ENCODE assay signal across 21 mouse cellular contexts in the genomic region with DNA sequence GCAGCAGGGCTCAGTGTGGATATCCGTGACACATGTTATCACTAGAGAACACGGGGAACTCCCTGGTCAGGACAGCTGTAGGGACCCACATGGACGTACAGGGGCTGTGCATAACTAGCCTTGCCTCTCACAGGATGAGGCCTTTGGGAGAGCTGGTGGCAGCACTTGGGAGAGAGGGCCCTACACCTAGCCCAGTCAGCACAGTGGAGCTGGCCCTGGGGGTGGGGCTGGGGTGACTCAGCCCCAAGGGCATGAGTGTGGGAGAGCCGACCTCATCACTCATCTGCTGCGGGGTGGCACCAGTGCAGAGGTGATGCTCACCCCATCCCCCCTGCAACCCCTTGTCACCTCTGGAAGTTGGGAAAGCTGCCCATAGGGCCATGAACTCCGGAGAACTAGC. TPM values are rescaled to one million over a fixed set of nuclear protein-coding genes. Genes with fewer than 3 reads are reported as not detected.
DNase-seq lines count a peak whose midpoint lies in the region; ATAC-seq and TF ChIP-seq lines count a peak whose summit lies in the region.
"Had no signal": no experiment of that assay in that cellular context is flagged by ENCODE, and none has a peak within 500 bp of the region (broad histone marks: within the 10 kb centered on the region; RNA-seq: fewer than 3 reads in every experiment).

No protein-coding gene starts in this region.

- H3K4me3 ChIP-seq in embryonic facial prominence, embryonic 15.5 days (replicated peaks): no peak overlapping the region
- no peak overlapping the region for H3K4me3 ChIP-seq in embryonic facial prominence, embryonic 10.5 days
- no peak overlapping the region for H3K4me3 ChIP-seq in liver, embryonic 12.5 days
- H3K4me3 ChIP-seq in liver, postnatal 0 days (ENCODE audit: low read depth, low read length): no peak overlapping the region
- no peak overlapping the region for H3K4me3 ChIP-seq in stomach, embryonic 16.5 days (replicated peaks; ENCODE audit: low read length)
- no peak overlapping the region for H3K4me3 ChIP-seq in hindbrain, embryonic 13.5 days
- H3K4me3 ChIP-seq: erythroblast, embryonic 14.5 days; intestine, embryonic 15.5 days; layer of hippocampus, adult 2 months; neural tube, embryonic 12.5 days; stomach, embryonic 15.5 days had no signal

- H3K27me3 ChIP-seq in embryonic facial prominence, embryonic 15.5 days: no peaks in the 10 kb centered on the region
- H3K27me3 ChIP-seq in embryonic facial prominence, embryonic 10.5 days (replicated peaks; ENCODE audit: low read depth, poor library complexity, severe bottlenecking): no peaks in the 10 kb centered on the region
- no peaks in the 10 kb centered on the region for H3K27me3 ChIP-seq in liver, embryonic 12.5 days (replicated peaks)
- H3K27me3 ChIP-seq in liver, postnatal 0 days (ENCODE audit: insufficient read depth, low read length): no peaks in the 10 kb centered on the region
- H3K27me3 ChIP-seq in stomach, embryonic 16.5 days (ENCODE audit: control insufficient read depth, insufficient read depth, low read length): no peaks in the 10 kb centered on the region
- H3K27me3 ChIP-seq in hindbrain, embryonic 13.5 days: no peaks in the 10 kb centered on the region
- H3K27me3 ChIP-seq: CH12.LX; intestine, embryonic 15.5 days; neural tube, embryonic 12.5 days; stomach, embryonic 15.5 days had no signal

- no peak overlapping the region for H3K4me2 ChIP-seq in embryonic facial prominence, embryonic 15.5 days (replicated peaks)
- no peak overlapping the region for H3K4me2 ChIP-seq in liver, embryonic 12.5 days
- H3K4me2 ChIP-seq in liver, postnatal 0 days (ENCODE audit: low read depth, low read length): no peak overlapping the region
- no peak overlapping the region for H3K4me2 ChIP-seq in stomach, embryonic 16.5 days (ENCODE audit: low read depth, low read length)
- H3K4me2 ChIP-seq in hindbrain, embryonic 13.5 days: no peak overlapping the region
- H3K4me2 ChIP-seq: hindbrain, embryonic 14.5 days; intestine, embryonic 15.5 days; neural tube, embryonic 12.5 days; stomach, embryonic 15.5 days had no signal

- H3K9ac ChIP-seq in embryonic facial prominence, embryonic 15.5 days: no peak overlapping the region
- H3K9ac ChIP-seq in liver, embryonic 12.5 days: no peak overlapping the region
- H3K9ac ChIP-seq in liver, postnatal 0 days (replicated peaks): no peak overlapping the region
- H3K9ac ChIP-seq in stomach, embryonic 16.5 days (ENCODE audit: low read length): no peak overlapping the region
- no peak overlapping the region for H3K9ac ChIP-seq in hindbrain, embryonic 13.5 days
- H3K9ac ChIP-seq: hindbrain, embryonic 14.5 days; intestine, embryonic 15.5 days; neural tube, embryonic 12.5 days; stomach, embryonic 15.5 days had no signal

- TF ChIP-seq CTCF in liver, postnatal 0 days (IDR thresholded peaks at IDR 0.05; ENCODE audit: low read depth): no peak

- H3K9me3 ChIP-seq in embryonic facial prominence, embryonic 15.5 days (replicated peaks): no peaks in the 10 kb centered on the region
- no peaks in the 10 kb centered on the region for H3K9me3 ChIP-seq in embryonic facial prominence, embryonic 10.5 days
- H3K9me3 ChIP-seq in liver, embryonic 12.5 days (replicated peaks): no peaks in the 10 kb centered on the region
- H3K9me3 ChIP-seq in liver, postnatal 0 days (ENCODE audit: low read length): no peaks in the 10 kb centered on the region
- H3K9me3 ChIP-seq in stomach, embryonic 16.5 days (replicated peaks; ENCODE audit: control insufficient read depth, low read length): no peaks in the 10 kb centered on the region
- H3K9me3 ChIP-seq in hindbrain, embryonic 13.5 days: no peaks in the 10 kb centered on the region
- H3K9me3 ChIP-seq: intestine, embryonic 15.5 days; neural tube, embryonic 12.5 days; stomach, embryonic 15.5 days had no signal

- ATAC-seq in embryonic facial prominence, embryonic 15.5 days (ENCODE audit: insufficient number of reproducible peaks, low FRiP score, low TSS enrichment, low read depth): peak; percentile 63; the same call in 1 of the 2 replicates
- peak; percentile 51; the same call in 1 of the 2 replicates for ATAC-seq in liver, embryonic 12.5 days
- no peak for ATAC-seq in liver, postnatal 0 days
- ATAC-seq in stomach, embryonic 16.5 days (ENCODE audit: insufficient read depth, low FRiP score): peak; percentile 33; the same call in 1 of the 2 replicates
- ATAC-seq in hindbrain, embryonic 13.5 days (ENCODE audit: low FRiP score): no peak
- ATAC-seq: forebrain, embryonic 16.5 days; intestine, embryonic 15.5 days had no signal

- 81% methylated on average over 6 of the region's 6 CpGs for WGBS in embryonic facial prominence, embryonic 15.5 days
- 83% methylated on average over 6 of the region's 6 CpGs for WGBS in embryonic facial prominence, embryonic 10.5 days
- WGBS in liver, embryonic 12.5 days (ENCODE audit: insufficient replicate concordance): 62% methylated on average over 6 of the region's 6 CpGs
- 77% methylated on average over 6 of the region's 6 CpGs for WGBS in liver, postnatal 0 days (ENCODE audit: insufficient replicate concordance)
- 69% methylated on average over 6 of the region's 6 CpGs for WGBS in stomach, embryonic 16.5 days
- 94% methylated on average over 6 of the region's 6 CpGs for WGBS in hindbrain, embryonic 13.5 days

- no peaks in the 10 kb centered on the region for H3K4me1 ChIP-seq in embryonic facial prominence, embryonic 15.5 days
- H3K4me1 ChIP-seq in embryonic facial prominence, embryonic 10.5 days: no peaks in the 10 kb centered on the region
- H3K4me1 ChIP-seq in liver, embryonic 12.5 days: peaks cover 6% of the 10 kb centered on the region
- no peaks in the 10 kb centered on the region for H3K4me1 ChIP-seq in liver, postnatal 0 days (ENCODE audit: insufficient read depth)
- no peaks in the 10 kb centered on the region for H3K4me1 ChIP-seq in stomach, embryonic 16.5 days (ENCODE audit: control insufficient read depth, insufficient read depth, low read length)
- no peaks in the 10 kb centered on the region for H3K4me1 ChIP-seq in hindbrain, embryonic 13.5 days (replicated peaks)
- H3K4me1 ChIP-seq: intestine, embryonic 15.5 days; neural tube, embryonic 12.5 days; stomach, embryonic 15.5 days had no signal

- TF ChIP-seq EP300 in liver, postnatal 0 days (IDR thresholded peaks at IDR 0.05; ENCODE audit: low read depth): no peak

- H3K27ac ChIP-seq in embryonic facial prominence, embryonic 15.5 days (replicated peaks): no peak overlapping the region
- no peak overlapping the region for H3K27ac ChIP-seq in embryonic facial prominence, embryonic 10.5 days (replicated peaks)
- no peak overlapping the region for H3K27ac ChIP-seq in liver, embryonic 12.5 days
- no peak overlapping the region for H3K27ac ChIP-seq in liver, postnatal 0 days (ENCODE audit: low read depth)
- no peak overlapping the region for H3K27ac ChIP-seq in stomach, embryonic 16.5 days (ENCODE audit: low read length)
- H3K27ac ChIP-seq in hindbrain, embryonic 13.5 days: no peak overlapping the region
- H3K27ac ChIP-seq: hindbrain, embryonic 14.5 days; intestine, embryonic 15.5 days; kidney, postnatal 0 days; layer of hippocampus, adult 2 months; neural tube, embryonic 12.5 days; stomach, embryonic 15.5 days had no signal

- no peak for DNase-seq in embryonic facial prominence, embryonic 10.5 days (ENCODE audit: low spot score)
- DNase-seq in liver, postnatal 0 days: no peak
- DNase-seq in adrenal gland, postnatal 10 days: peak; percentile 72
- DNase-seq in layer of hippocampus, adult 8-10 months (ENCODE audit: low spot score in 2 of 2): no peak
- DNase-seq: cerebellum, postnatal 14 days; heart, postnatal 10 days; lung, postnatal 36 days; spleen, adult 18-20 months had no signal

- H3K36me3 ChIP-seq in embryonic facial prominence, embryonic 15.5 days: no peaks in the 10 kb centered on the region
- no peaks in the 10 kb centered on the region for H3K36me3 ChIP-seq in embryonic facial prominence, embryonic 10.5 days (replicated peaks)
- H3K36me3 ChIP-seq in liver, embryonic 12.5 days: no peaks in the 10 kb centered on the region
- H3K36me3 ChIP-seq in liver, postnatal 0 days (replicated peaks; ENCODE audit: insufficient read depth, low read length): no peaks in the 10 kb centered on the region
- H3K36me3 ChIP-seq in stomach, embryonic 16.5 days (ENCODE audit: control insufficient read depth, insufficient read depth, low read length): no peaks in the 10 kb centered on the region
- no peaks in the 10 kb centered on the region for H3K36me3 ChIP-seq in hindbrain, embryonic 13.5 days
- H3K36me3 ChIP-seq: intestine, embryonic 15.5 days; neural tube, embryonic 12.5 days; stomach, embryonic 15.5 days had no signal

RNA-seq across cellular contexts. Expression of a gene that starts 29.7 kb away (rescaled TPM):
- 121 and 128 TPM in 2 replicates for polyA plus RNA-seq in embryonic facial prominence, embryonic 15.5 days (2015; fragmentation: Nextera tagmentation; extraction: Ambion mirVana)
- polyA plus RNA-seq in embryonic facial prominence, embryonic 10.5 days (2016; fragmentation: Nextera tagmentation; extraction: Ambion mirVana): 274 and 289 TPM in 2 replicates
- polyA plus RNA-seq in liver, embryonic 12.5 days (2016; fragmentation: Nextera tagmentation; extraction: Ambion mirVana): 127 and 132 TPM in 2 replicates
- polyA plus RNA-seq in liver, postnatal 0 days (2015; fragmentation: Nextera tagmentation; extraction: Ambion mirVana): 40.0 and 42.1 TPM in 2 replicates
- total RNA-seq in adrenal gland, postnatal 10 days (2021): 10 to 100 TPM; 44.6 to 48.1 TPM
- 120 TPM in 2 replicates for polyA plus RNA-seq in stomach, embryonic 16.5 days (2015; fragmentation: Nextera tagmentation; extraction: Ambion mirVana)
- polyA plus RNA-seq in hindbrain, embryonic 13.5 days (2015; fragmentation: Nextera tagmentation; extraction: Ambion mirVana): 104 and 105 TPM in 2 replicates
- 10 to 100 TPM; 14.0 to 21.6 (median 19.3) TPM for total RNA-seq in layer of hippocampus, adult 8-10 months (2022)

Comparison
In these comparisons a context has a peak if more than half of its experiments do, and no peak if none do; other contexts are left out.
1. ATAC-seq: peak in embryonic facial prominence, embryonic 15.5 days (single experiment), liver, embryonic 12.5 days (single experiment) and stomach, embryonic 16.5 days (single experiment); none in liver, postnatal 0 days (single experiment) and hindbrain, embryonic 13.5 days (single experiment).